Mouse (Mus musculus): ENCODE measurements around the gene Prkag2. TPM values are rescaled to one million over a fixed set of nuclear protein-coding genes. Genes with fewer than 3 reads are reported as not detected.

Gene Prkag2
- polyA plus RNA-seq, 1 experiment from 2014 or later, result 97.6 TPM

GRCm38 (mm10) chr5:24834491-24834890, 266.0 kb downstream of the Prkag2 start:
- Histone ChIP-seq H3K4me2 (ENCODE audit: low read length) (no peak overlapping the region), H3K27me3 (ENCODE audit: control insufficient read depth, insufficient read depth, low read length) (no peaks in the 10 kb centered on the region), H3K9me3 (ENCODE audit: control insufficient read depth, low read length) (no peaks in the 10 kb centered on the region), H3K4me1 (ENCODE audit: control insufficient read depth, insufficient read depth, low read length) (peaks cover 2% of the 10 kb centered on the region; the same call in 1 of the 2 replicates), H3K36me3 (ENCODE audit: control insufficient read depth, insufficient read depth, low read length) (no peaks in the 10 kb centered on the region), H3K9ac (replicated peaks; ENCODE audit: low read length) (no peak overlapping the region), H3K27ac (replicated peaks; ENCODE audit: low read depth, low read length) (no peak overlapping the region), H3K4me3 (replicated peaks; ENCODE audit: low read depth, low read length) (no peak overlapping the region)
- ATAC-seq (ENCODE audit: low FRiP score, low TSS enrichment) (no peak), DNase-seq (no peak)
- WGBS, result 84% methylated on average over 5 of the region's 5 CpGs

GRCm38 (mm10) chr5:24831912-24832311, 268.5 kb downstream of the Prkag2 start:
- WGBS, result 93% methylated on average over 3 of the region's 3 CpGs
- H3K4me2 ChIP-seq (ENCODE audit: low read length), result no peak overlapping the region
- no peaks in the 10 kb centered on the region for H3K9me3 ChIP-seq (ENCODE audit: control insufficient read depth, low read length)
- ATAC-seq (ENCODE audit: low FRiP score, low TSS enrichment) (no peak), DNase-seq (no peak)
- no peaks in the 10 kb centered on the region for H3K4me1 ChIP-seq (ENCODE audit: control insufficient read depth, insufficient read depth, low read length)
- no peaks in the 10 kb centered on the region for H3K36me3 ChIP-seq (ENCODE audit: control insufficient read depth, insufficient read depth, low read length)
- no peak overlapping the region for H3K4me3 ChIP-seq (replicated peaks; ENCODE audit: low read depth, low read length)
- H3K27me3 ChIP-seq (ENCODE audit: control insufficient read depth, insufficient read depth, low read length), result no peaks in the 10 kb centered on the region
- H3K9ac ChIP-seq (replicated peaks; ENCODE audit: low read length), result no peak overlapping the region
- H3K27ac ChIP-seq (replicated peaks; ENCODE audit: low read depth, low read length), result no peak overlapping the region

GRCm38 (mm10) chr5:24828446-24828845, 272.0 kb downstream of the Prkag2 start:
- H3K36me3 ChIP-seq (ENCODE audit: control insufficient read depth, insufficient read depth, low read length), result no peaks in the 10 kb centered on the region
- peaks cover 11% of the 10 kb centered on the region; the same call in 1 of the 2 replicates for H3K4me1 ChIP-seq (ENCODE audit: control insufficient read depth, insufficient read depth, low read length)
- 98% methylated on average over 3 of the region's 3 CpGs for WGBS
- H3K9ac ChIP-seq (replicated peaks; ENCODE audit: low read length), result no peak overlapping the region
- ATAC-seq (ENCODE audit: low FRiP score, low TSS enrichment) (no peak), DNase-seq (no peak)
- no peak overlapping the region for H3K4me2 ChIP-seq (ENCODE audit: low read length)
- no peaks in the 10 kb centered on the region for H3K27me3 ChIP-seq (ENCODE audit: control insufficient read depth, insufficient read depth, low read length)
- H3K4me3 ChIP-seq (replicated peaks; ENCODE audit: low read depth, low read length), result no peak overlapping the region
- no peak overlapping the region for H3K27ac ChIP-seq (replicated peaks; ENCODE audit: low read depth, low read length)
- no peaks in the 10 kb centered on the region for H3K9me3 ChIP-seq (ENCODE audit: control insufficient read depth, low read length)

- Histone ChIP-seq H3K4me1 (ENCODE audit: control insufficient read depth, insufficient read depth, low read length) (peaks cover 11% of the 10 kb centered on the region; the same call in 1 of the 2 replicates), H3K27ac (replicated peaks; ENCODE audit: low read depth, low read length) (no peak overlapping the region), H3K4me2 (ENCODE audit: low read length) (no peak overlapping the region), H3K27me3 (ENCODE audit: control insufficient read depth, insufficient read depth, low read length) (no peaks in the 10 kb centered on the region), H3K4me3 (replicated peaks; ENCODE audit: low read depth, low read length) (no peak overlapping the region), H3K36me3 (ENCODE audit: control insufficient read depth, insufficient read depth, low read length) (no peaks in the 10 kb centered on the region), H3K9me3 (ENCODE audit: control insufficient read depth, low read length) (no peaks in the 10 kb centered on the region), H3K9ac (replicated peaks; ENCODE audit: low read length) (no peak overlapping the region)
- ATAC-seq (ENCODE audit: low FRiP score, low TSS enrichment), result no peak
- no peak for DNase-seq
- 94% methylated on average over 2 of the region's 2 CpGs for WGBS
Observed at GRCm38 (mm10) chr5:24827173-24827572, 273.3 kb downstream of the Prkag2 start.

- Histone ChIP-seq H3K4me3 (replicated peaks; ENCODE audit: low read depth, low read length) (no peak overlapping the region), H3K4me2 (ENCODE audit: low read length) (no peak overlapping the region), H3K9me3 (ENCODE audit: control insufficient read depth, low read length) (no peaks in the 10 kb centered on the region), H3K27me3 (ENCODE audit: control insufficient read depth, insufficient read depth, low read length) (no peaks in the 10 kb centered on the region), H3K9ac (replicated peaks; ENCODE audit: low read length) (no peak overlapping the region), H3K27ac (replicated peaks; ENCODE audit: low read depth, low read length) (no peak overlapping the region), H3K4me1 (ENCODE audit: control insufficient read depth, insufficient read depth, low read length) (peaks cover 11% of the 10 kb centered on the region; the same call in 1 of the 2 replicates), H3K36me3 (ENCODE audit: control insufficient read depth, insufficient read depth, low read length) (no peaks in the 10 kb centered on the region)
- WGBS, result 93% methylated on average over 9 of the region's 9 CpGs
- DNase-seq, result no peak
- no peak for ATAC-seq (ENCODE audit: low FRiP score, low TSS enrichment)
Observed at GRCm38 (mm10) chr5:24826056-24826770, 274.2 kb downstream of the Prkag2 start.

GRCm38 (mm10) chr5:24825365-24826055, 274.9 kb downstream of the Prkag2 start:
- no peak overlapping the region for H3K4me2 ChIP-seq (ENCODE audit: low read length)
- no peak overlapping the region for H3K4me3 ChIP-seq (replicated peaks; ENCODE audit: low read depth, low read length)
- WGBS, result 89% methylated on average over 4 of the region's 4 CpGs
- no peaks in the 10 kb centered on the region for H3K27me3 ChIP-seq (ENCODE audit: control insufficient read depth, insufficient read depth, low read length)
- no peaks in the 10 kb centered on the region for H3K9me3 ChIP-seq (ENCODE audit: control insufficient read depth, low read length)
- peaks cover 16% of the 10 kb centered on the region for H3K4me1 ChIP-seq (ENCODE audit: control insufficient read depth, insufficient read depth, low read length)
- ATAC-seq (ENCODE audit: low FRiP score, low TSS enrichment), result no peak
- no peaks in the 10 kb centered on the region for H3K36me3 ChIP-seq (ENCODE audit: control insufficient read depth, insufficient read depth, low read length)
- no peak overlapping the region for H3K9ac ChIP-seq (replicated peaks; ENCODE audit: low read length)
- no peak for DNase-seq
- no peak overlapping the region for H3K27ac ChIP-seq (replicated peaks; ENCODE audit: low read depth, low read length)

GRCm38 (mm10) chr5:24823864-24824405, 276.5 kb downstream of the Prkag2 start:
- H3K27me3 ChIP-seq (ENCODE audit: control insufficient read depth, insufficient read depth, low read length), result no peaks in the 10 kb centered on the region
- no peak overlapping the region for H3K4me3 ChIP-seq (replicated peaks; ENCODE audit: low read depth, low read length)
- DNase-seq, result no peak
- no peaks in the 10 kb centered on the region for H3K9me3 ChIP-seq (ENCODE audit: control insufficient read depth, low read length)
- WGBS, result 61% methylated on average over 6 of the region's 6 CpGs
- no peak overlapping the region for H3K4me2 ChIP-seq (ENCODE audit: low read length)
- no peaks in the 10 kb centered on the region for H3K36me3 ChIP-seq (ENCODE audit: control insufficient read depth, insufficient read depth, low read length)
- no peak for ATAC-seq (ENCODE audit: low FRiP score, low TSS enrichment)
- H3K9ac ChIP-seq (replicated peaks; ENCODE audit: low read length), result no peak overlapping the region
- H3K27ac ChIP-seq (replicated peaks; ENCODE audit: low read depth, low read length), result no peak overlapping the region
- peaks cover 16% of the 10 kb centered on the region for H3K4me1 ChIP-seq (ENCODE audit: control insufficient read depth, insufficient read depth, low read length)

- no peak for ATAC-seq (ENCODE audit: low FRiP score, low TSS enrichment)
- 79% methylated on average over 3 of the region's 3 CpGs for WGBS
Observed at GRCm38 (mm10) chr5:24822781-24823180, 277.7 kb downstream of the Prkag2 start.

More at GRCm38 (mm10) chr5:24822781-24823180, 277.7 kb downstream of the Prkag2 start:
- Histone ChIP-seq H3K36me3 (ENCODE audit: control insufficient read depth, insufficient read depth, low read length) (no peaks in the 10 kb centered on the region), H3K9me3 (ENCODE audit: control insufficient read depth, low read length) (no peaks in the 10 kb centered on the region), H3K4me3 (replicated peaks; ENCODE audit: low read depth, low read length) (no peak overlapping the region), H3K27me3 (ENCODE audit: control insufficient read depth, insufficient read depth, low read length) (no peaks in the 10 kb centered on the region), H3K4me2 (ENCODE audit: low read length) (no peak overlapping the region), H3K27ac (replicated peaks; ENCODE audit: low read depth, low read length) (no peak overlapping the region), H3K4me1 (ENCODE audit: control insufficient read depth, insufficient read depth, low read length) (peaks cover 16% of the 10 kb centered on the region), H3K9ac (replicated peaks; ENCODE audit: low read length) (no peak overlapping the region)
- no peak for DNase-seq

All from midbrain, embryonic 14.5 days (tissue).